Mouse (Mus musculus): ENCODE measurements around the gene Eif4g3.

The Eif4g3 gene

DNA sequence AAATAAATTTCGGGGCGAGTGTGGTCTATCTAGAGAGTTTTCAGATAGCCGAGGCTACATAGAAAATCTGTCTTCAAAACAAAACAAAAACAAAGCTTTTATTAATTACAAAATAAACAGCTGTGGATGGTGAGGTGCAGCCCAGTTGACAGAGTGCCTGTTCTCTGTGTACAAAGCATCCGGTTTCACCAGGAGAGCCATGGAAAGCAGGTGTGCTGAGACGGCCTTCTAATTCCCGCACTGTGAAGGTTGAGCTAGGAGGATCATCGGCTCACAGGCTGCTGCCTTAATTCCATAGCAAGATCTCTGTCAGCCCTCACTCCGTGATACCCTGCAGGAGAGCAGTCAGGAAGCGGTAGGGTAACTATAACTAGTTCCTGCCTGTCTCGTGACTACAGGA, 109.0 kb downstream of the Eif4g3 start:
- no peak for DNase-seq (ENCODE audit: low read depth, low spot score)

DNA sequence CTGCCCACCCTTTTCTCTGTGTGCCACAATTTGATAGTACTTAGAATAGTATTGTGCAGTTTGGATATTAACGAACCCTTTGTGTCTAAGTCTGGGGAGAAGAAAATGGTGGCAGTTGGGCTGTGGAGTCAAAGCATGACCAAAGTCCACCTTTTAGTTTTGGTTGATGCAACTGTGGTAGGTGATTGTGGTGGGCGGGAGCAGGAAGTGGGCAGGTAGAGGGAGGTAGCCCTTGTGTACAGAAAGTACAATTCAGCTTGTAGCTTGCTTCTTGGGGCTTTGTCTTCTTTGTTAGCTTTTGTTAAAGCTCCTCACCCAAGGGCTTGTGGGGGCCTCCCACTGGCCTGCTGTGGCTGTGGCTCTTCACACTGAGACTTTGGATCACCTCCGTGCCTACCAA, 109.6 kb downstream of the Eif4g3 start:
- no peak for DNase-seq (ENCODE audit: low read depth, low spot score)

- DNase-seq (ENCODE audit: low read depth, low spot score): no peak
Measured at GRCm38 (mm10) chr4:138104967-138105366, 112.1 kb downstream of the Eif4g3 start.

DNA sequence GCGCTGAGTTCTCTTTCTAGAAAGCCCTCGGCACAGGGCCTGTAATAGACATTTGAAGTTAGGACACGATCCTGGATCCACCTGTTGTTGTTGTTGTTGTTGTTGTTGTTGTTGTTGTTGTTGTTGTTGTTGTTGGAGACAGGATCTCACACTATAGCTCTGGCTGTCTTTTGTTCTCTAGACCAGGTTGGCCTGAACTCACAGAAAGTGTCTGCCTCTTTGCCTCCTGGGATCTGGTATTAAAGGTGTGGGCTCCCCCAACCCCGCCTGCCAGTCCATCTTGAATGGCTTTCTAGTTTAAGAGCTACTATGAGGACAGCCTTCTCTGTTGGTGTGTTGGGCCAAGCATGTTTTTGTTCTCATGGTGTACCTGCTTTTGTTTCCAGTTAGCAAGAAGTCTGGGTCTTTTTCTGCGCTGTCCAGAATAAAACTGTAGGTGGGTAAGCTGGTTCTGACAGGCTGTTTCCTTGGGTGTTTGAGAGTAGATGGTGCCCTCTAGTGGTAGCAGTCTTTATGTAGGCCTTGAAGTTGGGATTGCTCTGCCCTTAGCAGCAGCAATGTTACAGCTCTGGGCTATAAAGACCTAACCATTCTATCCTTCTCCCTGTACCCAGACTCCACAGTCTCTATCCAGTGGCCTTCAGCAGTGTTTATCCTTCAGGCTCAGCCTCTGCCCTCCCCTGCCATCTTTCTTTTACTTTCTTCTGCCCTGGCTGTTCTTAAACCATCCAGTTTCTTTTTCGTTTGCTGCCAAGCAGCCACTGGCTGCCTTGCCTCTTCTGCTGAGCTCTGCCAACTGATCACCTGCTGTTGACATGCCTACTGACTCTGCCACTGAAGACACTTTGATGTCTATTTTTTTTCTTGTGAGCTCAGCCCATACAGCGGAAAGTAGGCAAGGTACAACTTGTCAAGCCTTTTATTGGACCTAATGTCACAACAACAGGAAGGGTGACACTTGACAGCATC, 114.9 kb downstream of the Eif4g3 start:
- DNase-seq (ENCODE audit: low read depth, low spot score): peak; percentile 84

DNA sequence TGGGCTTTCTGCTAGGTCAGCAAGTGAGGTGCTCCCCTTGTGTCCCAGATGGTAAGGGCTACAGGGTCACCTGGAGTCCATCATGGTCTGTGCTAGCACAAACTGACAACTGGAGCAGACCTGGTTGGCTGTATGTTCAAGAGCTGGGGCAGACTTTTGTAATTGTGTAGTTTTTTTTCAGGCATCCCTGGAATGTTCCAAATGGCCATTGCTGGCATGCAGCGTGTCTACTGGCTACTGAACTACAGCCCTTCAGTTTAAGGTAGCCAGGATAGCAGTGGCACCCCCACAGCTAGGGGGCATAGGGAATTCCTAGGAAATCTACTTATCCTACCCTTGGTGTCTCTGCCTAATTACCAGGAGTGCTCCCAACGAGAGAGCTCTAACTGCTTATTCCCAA, 115.7 kb downstream of the Eif4g3 start:
- no peak for DNase-seq (ENCODE audit: low read depth, low spot score)

DNA sequence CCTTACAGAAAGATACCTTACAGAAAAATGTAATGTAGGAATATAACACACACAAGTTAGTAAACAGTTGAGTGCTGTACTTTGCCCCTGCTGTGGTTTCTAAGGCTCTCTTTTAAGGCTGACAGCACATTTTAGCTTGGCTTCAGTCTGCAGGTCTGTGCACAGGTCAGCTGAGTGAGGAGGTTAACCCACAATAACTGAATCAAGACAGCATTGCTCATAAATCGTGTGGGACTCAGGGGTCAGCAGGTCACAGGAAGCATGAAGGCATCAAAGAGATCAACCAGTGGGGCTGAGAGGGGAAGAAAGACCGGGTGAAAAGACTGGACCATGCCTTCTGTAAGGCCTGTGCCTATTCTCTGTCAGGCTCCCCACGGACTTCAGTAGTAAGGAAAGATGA, 116.5 kb downstream of the Eif4g3 start:
- no peak for DNase-seq (ENCODE audit: low read depth, low spot score)

DNA sequence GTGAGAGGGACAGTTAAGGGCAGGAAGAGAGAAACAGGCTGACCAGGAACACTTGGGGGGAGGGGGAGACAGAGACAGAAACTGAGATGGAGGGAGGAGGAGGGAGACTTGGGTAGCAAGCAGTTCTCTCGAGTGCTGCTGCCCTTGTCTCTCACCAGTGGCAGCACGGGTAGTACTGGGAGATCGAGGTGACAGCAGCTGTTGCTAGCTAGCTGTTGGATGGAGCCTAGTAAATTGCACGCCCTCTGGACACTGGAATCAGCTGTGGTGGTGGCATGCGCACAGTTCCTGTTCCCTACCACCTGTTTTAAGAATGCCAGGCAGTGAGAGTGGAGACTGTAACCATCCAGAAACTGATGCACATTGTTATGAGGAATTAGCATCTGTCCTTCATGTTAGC, 119.0 kb downstream of the Eif4g3 start:
- no peak for DNase-seq (ENCODE audit: low read depth, low spot score)

- no peak for DNase-seq (ENCODE audit: low read depth, low spot score)
Measured at GRCm38 (mm10) chr4:138119740-138120139, 126.9 kb downstream of the Eif4g3 start.

DNA sequence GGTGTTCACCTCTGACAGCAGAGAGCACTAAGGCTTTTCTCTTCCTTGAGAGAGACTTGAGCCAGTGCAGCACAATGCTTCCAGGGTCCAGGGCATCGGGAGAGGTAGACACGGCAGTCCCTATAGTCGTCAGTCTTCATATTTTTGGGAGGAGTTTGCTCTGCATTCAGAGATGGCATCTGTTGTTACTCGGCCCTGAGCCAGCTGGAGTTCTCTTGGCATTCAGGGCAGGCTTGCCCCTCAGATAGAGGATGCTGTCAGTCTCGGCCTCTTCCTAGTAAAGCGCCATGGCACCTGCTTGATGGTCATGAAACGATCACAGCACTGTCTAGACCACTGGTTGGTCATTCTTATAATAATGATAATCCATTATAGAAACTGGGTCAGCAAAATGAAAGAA, 131.2 kb downstream of the Eif4g3 start:
- no peak for DNase-seq (ENCODE audit: low read depth, low spot score)

DNA sequence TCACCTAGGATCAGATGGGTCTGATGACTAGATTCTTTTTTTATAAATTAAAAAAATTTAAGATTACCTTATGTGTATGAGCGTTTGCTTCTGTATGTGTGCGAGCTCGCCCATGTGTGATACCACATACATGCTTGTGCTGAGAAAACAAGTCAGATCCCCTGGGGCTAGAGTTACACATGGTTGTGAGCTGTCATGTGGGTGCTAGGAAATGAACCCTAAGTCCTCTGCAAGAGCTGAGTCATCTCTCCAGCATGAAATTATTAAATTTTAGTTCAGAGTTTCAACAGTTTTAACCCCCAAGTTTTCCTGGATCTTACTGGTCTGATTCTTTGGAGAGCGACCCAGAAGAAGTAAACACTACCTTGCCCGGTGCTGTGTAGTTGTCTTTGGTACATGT, 134.5 kb downstream of the Eif4g3 start:
- no peak for DNase-seq (ENCODE audit: low read depth, low spot score)

DNA sequence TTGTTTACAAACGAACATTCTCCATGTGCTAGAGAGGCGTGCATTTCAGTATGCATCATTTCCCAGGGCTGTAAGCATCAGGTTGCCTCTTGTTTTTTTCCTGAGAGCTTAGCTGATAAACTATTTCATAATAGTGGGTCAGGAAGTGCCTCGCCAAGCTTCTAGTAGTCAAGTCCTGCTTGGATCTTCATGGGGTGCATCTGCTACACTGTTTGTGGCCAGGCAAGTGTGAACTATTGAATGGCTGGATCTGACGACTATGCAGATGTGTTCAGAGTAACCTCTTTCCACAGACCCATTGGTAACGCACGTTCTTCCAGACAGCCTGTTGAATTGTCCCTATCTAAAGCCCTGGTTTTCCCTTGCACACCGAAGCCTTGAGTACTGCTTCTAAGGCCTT, 135.0 kb downstream of the Eif4g3 start:
- DNase-seq (ENCODE audit: low read depth, low spot score): no peak

DNA sequence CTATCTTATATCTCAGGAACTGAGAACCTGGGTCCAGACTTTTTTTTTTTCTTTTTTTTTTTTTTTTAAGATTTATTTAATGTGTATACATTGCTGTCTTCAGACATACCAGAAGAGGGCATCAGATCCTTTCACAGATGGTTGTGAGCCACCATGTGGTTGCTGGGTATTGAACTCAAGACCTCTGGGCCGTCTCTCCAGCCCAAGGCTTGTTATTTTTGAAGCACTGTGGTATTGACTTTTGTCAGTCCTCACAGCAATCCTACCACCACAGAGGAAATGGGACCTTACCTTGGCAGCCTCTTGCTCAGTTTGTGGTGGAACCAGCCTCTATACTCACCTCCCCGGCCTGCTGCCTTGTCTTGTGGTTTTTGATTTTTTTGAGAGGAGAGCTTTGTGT, 137.3 kb downstream of the Eif4g3 start:
- DNase-seq (ENCODE audit: low read depth, low spot score): no peak

- DNase-seq (ENCODE audit: low read depth, low spot score): peak; percentile 34
Measured at GRCm38 (mm10) chr4:138131226-138131625, 138.4 kb downstream of the Eif4g3 start.

DNA sequence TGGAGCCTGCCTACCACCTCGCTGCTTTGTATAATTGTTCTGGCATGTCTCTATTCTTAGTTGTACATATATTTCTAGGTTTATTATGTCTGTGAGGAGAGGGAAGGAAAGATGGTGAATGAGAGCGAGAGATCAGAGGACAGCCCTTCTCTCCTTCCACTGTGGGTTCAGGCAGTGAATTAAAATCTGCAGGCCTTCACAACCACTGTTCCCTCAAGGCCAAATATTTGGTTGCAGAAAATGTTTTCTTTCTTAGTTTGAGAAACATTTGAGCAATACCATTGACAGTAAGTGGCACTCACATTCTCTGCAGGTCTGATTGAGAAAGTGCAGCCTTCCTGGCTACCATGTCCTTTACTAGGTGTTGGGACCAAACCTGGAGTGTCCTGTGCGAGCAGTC, 138.9 kb downstream of the Eif4g3 start:
- DNase-seq (ENCODE audit: low read depth, low spot score): no peak

DNA sequence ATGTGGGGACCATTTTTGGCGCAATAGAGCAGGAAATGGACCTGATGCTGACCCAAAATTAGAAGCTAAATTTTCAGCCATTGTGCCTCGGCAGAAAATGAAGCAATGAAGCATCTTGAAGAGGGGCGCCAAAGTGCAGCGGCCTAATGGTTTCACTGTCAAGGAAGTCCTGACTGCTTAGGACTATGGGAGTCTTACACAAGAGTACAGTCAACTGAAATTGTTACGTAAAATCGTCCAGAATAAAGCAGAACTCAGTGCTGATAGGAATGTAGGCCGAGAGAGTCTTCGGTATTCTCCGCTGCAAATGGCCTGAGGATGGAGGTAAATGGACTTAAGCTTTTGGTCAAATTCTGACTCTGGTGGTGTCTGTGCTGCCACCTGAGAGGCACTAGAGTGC, 140.5 kb downstream of the Eif4g3 start:
- DNase-seq (ENCODE audit: low read depth, low spot score): no peak

DNA sequence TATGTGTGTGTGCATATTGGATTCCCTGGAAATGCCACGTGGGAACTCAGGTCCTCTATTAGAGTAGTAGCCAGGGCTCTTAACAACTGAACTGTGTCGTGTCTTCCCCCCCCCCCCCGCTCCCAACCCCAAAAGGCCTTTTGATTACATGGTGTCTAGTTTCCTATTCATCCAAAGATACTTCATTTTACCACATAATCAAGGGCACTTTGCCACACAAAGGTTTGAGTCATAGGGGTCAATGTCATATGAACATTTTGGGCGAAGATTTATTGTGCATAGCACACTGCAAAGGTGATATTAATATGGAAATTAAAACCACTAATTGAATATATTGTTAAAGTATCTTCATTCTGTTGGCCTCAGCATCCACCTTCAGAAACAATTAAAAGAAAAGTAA, 144.5 kb downstream of the Eif4g3 start:
- no peak for DNase-seq (ENCODE audit: low read depth, low spot score)

DNA sequence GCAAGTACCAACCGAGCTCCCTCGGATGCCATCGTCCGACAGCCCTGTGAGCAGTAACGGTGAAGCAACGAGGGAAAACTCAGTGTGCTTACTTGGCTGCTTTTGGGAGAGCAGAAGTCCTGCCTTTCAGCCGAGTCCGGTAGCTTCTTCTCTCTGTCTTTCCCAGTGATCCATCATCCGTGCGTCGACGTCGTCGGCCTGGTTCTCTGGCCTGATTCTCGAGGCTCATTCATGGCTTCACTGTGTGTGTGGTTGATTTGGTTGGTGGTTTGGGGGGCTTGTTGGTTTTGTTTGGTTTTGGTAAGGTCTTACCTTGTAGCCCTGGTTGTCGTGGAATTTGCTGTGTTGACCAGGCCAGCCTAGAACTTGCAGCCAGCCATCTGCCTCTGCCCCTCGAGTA, 145.0 kb downstream of the Eif4g3 start:
- no peak for DNase-seq (ENCODE audit: low read depth, low spot score)

GRCm38 (mm10) chr4:138138219-138138618, 145.4 kb downstream of the Eif4g3 start:
- DNase-seq (ENCODE audit: low read depth, low spot score): no peak

- DNase-seq (ENCODE audit: low read depth, low spot score): no peak
Measured at GRCm38 (mm10) chr4:138141358-138141757, 148.5 kb downstream of the Eif4g3 start.

GRCm38 (mm10) chr4:138147176-138147575, 154.4 kb downstream of the Eif4g3 start:
- no peak for DNase-seq (ENCODE audit: low read depth, low spot score)

GRCm38 (mm10) chr4:138149977-138150376, 157.2 kb downstream of the Eif4g3 start:
- no peak for DNase-seq (ENCODE audit: low read depth, low spot score)

DNA sequence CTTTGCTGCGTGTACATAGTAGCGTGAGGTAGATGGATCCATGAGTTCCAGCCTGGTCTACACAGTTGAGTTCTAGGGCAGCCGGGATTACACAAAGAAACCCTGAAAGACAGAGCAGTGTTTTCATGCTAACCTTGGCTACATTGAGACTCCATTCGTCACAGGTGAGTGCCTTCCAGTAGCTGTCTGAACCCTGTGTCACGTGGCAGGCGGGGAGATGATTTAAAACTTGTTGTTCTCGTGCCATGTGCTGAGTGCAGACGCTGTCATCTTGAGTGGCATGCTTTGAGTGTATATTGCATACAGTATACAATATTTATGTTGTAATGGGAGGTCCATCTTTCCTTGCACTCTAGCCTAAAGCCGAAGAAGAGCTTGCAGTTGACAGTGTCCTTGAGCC, 158.4 kb downstream of the Eif4g3 start:
- no peak for DNase-seq (ENCODE audit: low read depth, low spot score)

DNA sequence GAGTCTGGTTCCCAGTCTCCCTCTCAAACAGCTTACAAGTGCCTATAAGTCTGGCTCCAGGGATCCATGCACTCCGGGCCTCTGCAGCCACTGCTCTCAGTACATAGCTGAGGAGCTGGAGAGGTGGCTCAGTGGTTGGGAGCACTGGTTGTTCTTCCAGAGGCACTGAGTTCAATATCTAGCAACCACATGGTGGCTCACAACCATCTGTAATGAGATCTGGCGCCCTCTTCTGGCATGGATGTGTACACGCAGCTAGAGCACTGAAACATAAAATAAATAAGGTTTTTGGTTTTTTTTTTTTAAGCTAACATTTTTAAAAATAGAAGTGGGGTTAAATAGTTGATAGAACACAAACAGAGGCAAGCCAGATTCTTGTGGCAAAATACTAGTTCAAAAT, 161.2 kb downstream of the Eif4g3 start:
- DNase-seq (ENCODE audit: low read depth, low spot score): no peak

GRCm38 (mm10) chr4:138160918-138161317, 168.1 kb downstream of the Eif4g3 start:
- no peak for DNase-seq (ENCODE audit: low read depth, low spot score)
